Mouse (Mus musculus) forebrain, postnatal 0 days (tissue): Measurements from ENCODE around the gene Supt4a. TPM values are rescaled to one million over a fixed set of nuclear protein-coding genes. Genes with fewer than 3 reads are reported as not detected.
A peak's percentile ranks its signal among the peaks of the same experiment; 100 is the strongest.

Experiments used
- ATAC-seq: fragments of 200-750 bp; cut with Nextera tagmentation; 2 replicates; pipeline ENCODE4 v1.8.0; 2017; ENCODE audit warnings: mild to moderate bottlenecking, moderate library complexity
- DNase-seq: peaks from one replicate; pipeline ENCODE4 v3.0.0-alpha.2; 2015
- H3K27ac ChIP-seq: fragments of 300-500 bp; sonication (generic); 2 replicates; pipeline ENCODE4 v1.5.1; 2014; ENCODE audit warnings: low read depth, mild to moderate bottlenecking, antibody characterized with exemption, low read length, moderate library complexity, mixed read lengths
- H3K27me3 ChIP-seq: fragments of 300-500 bp; sonication (generic); 2 replicates; pipeline ENCODE4 v1.6.1; 2014; ENCODE audit warnings: mild to moderate bottlenecking, low read length, mixed read lengths; ENCODE audit not compliant: insufficient read depth
- H3K36me3 ChIP-seq: fragments of 300-500 bp; sonication (generic); 2 replicates; pipeline ENCODE4 v1.6.1; 2014; ENCODE audit warnings: mild to moderate bottlenecking, moderate library complexity; ENCODE audit not compliant: insufficient read depth
- H3K4me1 ChIP-seq: fragments of 300-500 bp; sonication (generic); 2 replicates; pipeline ENCODE4 v1.6.1; 2014; ENCODE audit warnings: antibody characterized with exemption; ENCODE audit not compliant: insufficient read depth
- H3K4me2 ChIP-seq: fragments of 300-500 bp; sonication (generic); 2 replicates; pipeline ENCODE4 v1.6.1; 2014; ENCODE audit warnings: low read depth, mild to moderate bottlenecking, moderate library complexity
- H3K4me3 ChIP-seq: fragments of 300-500 bp; sonication (generic); 2 replicates; pipeline ENCODE4 v1.5.1; 2014; ENCODE audit warnings: low read depth, low read length, mixed read lengths
- H3K9ac ChIP-seq: fragments of 300-500 bp; sonication (generic); 2 replicates; pipeline ENCODE4 v1.6.1; 2014; ENCODE audit warnings: mild to moderate bottlenecking
- H3K9me3 ChIP-seq: fragments of 300-500 bp; sonication (generic); 2 replicates; pipeline ENCODE4 v1.6.1; 2016; ENCODE audit warnings: low read length
- CTCF ChIP-seq: sonication (generic); IDR thresholded peaks from 2 replicates; pipeline ENCODE4 v1.5.1; 2016; ENCODE audit warnings: antibody characterized with exemption, control low read depth, low read depth
- WGBS: fragments of 180-500 bp; shearing (Covaris S2); extraction: QIAGEN DNeasy Blood & Tissue Kit; methylation state at CpG from one replicate; pipeline ENCODE4 v1.1.7; 2014; 5-methylcytosine and 5-hydroxymethylcytosine counted together
- polyA plus RNA-seq: library from polyadenylated mRNA; unstranded; fragments of >200 nt; fragmentation: Nextera tagmentation; extraction: Ambion mirVana; gene quantifications from 2 replicates; pipeline ENCODE4 v1.2.1, GENCODE M21; 2015
- total RNA-seq: library from RNA; depleted of rRNA; stranded (reverse); fragments of >200 nt; gene quantifications from 2 replicates; pipeline ENCODE4 v1.2.3, GENCODE M21; 2014

Gene Supt4a
- total and polyA plus RNA-seq, 2 experiments from 2014 or later: 64.9 to 141 TPM

GRCm38 (mm10) chr11:87760301-87761081 is 23.1 kb downstream of the Supt4a start, which contains the start of gene Tspoap1:
TSS of gene Tspoap1 (plus strand) at chr11:87760541.
- peak; percentile 86 for ATAC-seq
- Histone ChIP-seq H3K4me3 (peak within 1 kb of the TSS; percentile 66), H3K9me3 (no peaks in the 10 kb centered on the region), H3K36me3 (no peaks in the 10 kb centered on the region), H3K27ac (peak within 1 kb of the TSS; percentile 90), H3K9ac (peak within 1 kb of the TSS; percentile 82), H3K4me2 (peak within 1 kb of the TSS; percentile 95), H3K4me1 (peaks cover 38% of the 10 kb centered on the region), H3K27me3 (no peaks in the 10 kb centered on the region)
- no peak for TF ChIP-seq CTCF
- WGBS: 4% methylated on average over 23 of the region's 23 CpGs
- peak; percentile 91 for DNase-seq

GRCm38 (mm10) chr11:87761181-87761721 is 23.9 kb downstream of the Supt4a start:
- H3K4me1 ChIP-seq: peaks cover 38% of the 10 kb centered on the region
- no peak for TF ChIP-seq CTCF
- no peaks in the 10 kb centered on the region for H3K36me3 ChIP-seq
- no peaks in the 10 kb centered on the region for H3K9me3 ChIP-seq
- H3K9ac ChIP-seq: peak overlapping the region; percentile 82
- no peaks in the 10 kb centered on the region for H3K27me3 ChIP-seq
- no peak for DNase-seq
- H3K4me3 ChIP-seq: peak overlapping the region; percentile 66
- 0 out of 2 replicates have a peak overlapping the region, but pooled peaks have one; percentile 90 for H3K27ac ChIP-seq
- H3K4me2 ChIP-seq: peak overlapping the region; percentile 95
- no peak for ATAC-seq
- 52% methylated on average over 11 of the region's 11 CpGs for WGBS

GRCm38 (mm10) chr11:87761806-87762701 is 24.7 kb downstream of the Supt4a start:
- no peak for DNase-seq

GRCm38 (mm10) chr11:87762702-87763385 is 25.5 kb downstream of the Supt4a start:
- TF ChIP-seq CTCF: no peak
- Histone ChIP-seq H3K4me3 (peak overlapping the region; percentile 66), H3K9ac (peak overlapping the region; percentile 82), H3K27ac (peak overlapping the region; percentile 69), H3K27me3 (no peaks in the 10 kb centered on the region), H3K36me3 (peaks cover 9% of the 10 kb centered on the region), H3K4me2 (peak overlapping the region; percentile 95), H3K4me1 (peaks cover 38% of the 10 kb centered on the region), H3K9me3 (no peaks in the 10 kb centered on the region)
- 35% methylated on average over 12 of the region's 12 CpGs for WGBS
- no peak for DNase-seq
- ATAC-seq: no peak

More at GRCm38 (mm10) chr11:87761806-87762701, 24.7 kb downstream of the Supt4a start:
- WGBS: 68% methylated on average over 14 of the region's 14 CpGs
- no peaks in the 10 kb centered on the region for H3K27me3 ChIP-seq
- H3K4me2 ChIP-seq: peak overlapping the region; percentile 95
- H3K27ac ChIP-seq: peak overlapping the region; percentile 23; the same call in 1 of the 2 replicates
- no peaks in the 10 kb centered on the region for H3K9me3 ChIP-seq
- no peak for TF ChIP-seq CTCF
- peak overlapping the region; percentile 82 for H3K9ac ChIP-seq
- peak overlapping the region; percentile 66 for H3K4me3 ChIP-seq
- peaks cover 38% of the 10 kb centered on the region for H3K4me1 ChIP-seq
- ATAC-seq: no peak
- peaks cover 1% of the 10 kb centered on the region; the same call in 1 of the 2 replicates for H3K36me3 ChIP-seq

- peak overlapping the region; percentile 95 for H3K4me2 ChIP-seq
- no peaks in the 10 kb centered on the region for H3K9me3 ChIP-seq
- H3K4me1 ChIP-seq: peaks cover 38% of the 10 kb centered on the region
- TF ChIP-seq CTCF: no peak
- ATAC-seq (peak; percentile 21), DNase-seq (peak; percentile 68)
- H3K36me3 ChIP-seq: peaks cover 16% of the 10 kb centered on the region
- H3K9ac ChIP-seq: peak overlapping the region; percentile 82
- no peaks in the 10 kb centered on the region for H3K27me3 ChIP-seq
- 2% methylated on average over 17 of the region's 17 CpGs for WGBS
- H3K4me3 ChIP-seq: peak overlapping the region; percentile 66
- peak overlapping the region; percentile 69 for H3K27ac ChIP-seq
These were observed 26.2 kb downstream of the Supt4a start for GRCm38 (mm10) chr11:87763511-87763987.
